10 mouse cellular contexts compared by ENCODE assay signal in genomic region chr1:118935518-118935917, GRCm38 (mm10).
DNase-seq lines count a peak whose midpoint lies in the region; ATAC-seq and TF ChIP-seq lines count a peak whose summit lies in the region.
"Had no signal": no experiment of that assay in that cellular context is flagged by ENCODE, and none has a peak within 500 bp of the region (broad histone marks: within the 10 kb centered on the region; RNA-seq: fewer than 3 reads in every experiment).

No protein-coding gene starts in this region.

- peak overlapping the region; percentile 46; the same call in 1 of the 2 replicates for H3K27ac ChIP-seq in heart, embryonic 16.5 days (ENCODE audit: low read length)
- H3K27ac ChIP-seq in heart, adult 2 months, result no peak overlapping the region
- H3K27ac ChIP-seq in midbrain, embryonic 10.5 days (replicated peaks), result peak overlapping the region; percentile 52; the same call in 1 of the 2 replicates
- H3K27ac ChIP-seq in midbrain, embryonic 11.5 days (ENCODE audit: low read depth, low read length), result no peak overlapping the region
- peak overlapping the region; percentile 28; the same call in 1 of the 2 replicates for H3K27ac ChIP-seq in embryonic fibroblast, embryonic 13.5 days (ENCODE audit: insufficient read depth, low read length)
- H3K27ac ChIP-seq in stomach, embryonic 15.5 days, result peak overlapping the region; percentile 77
- H3K27ac ChIP-seq: liver, embryonic 12.5 days had no signal

- H3K4me3 ChIP-seq in heart, embryonic 16.5 days (ENCODE audit: low read length), result no peak overlapping the region
- no peak overlapping the region for H3K4me3 ChIP-seq in heart, adult 2 months
- no peak overlapping the region for H3K4me3 ChIP-seq in midbrain, embryonic 10.5 days
- H3K4me3 ChIP-seq in midbrain, embryonic 11.5 days (ENCODE audit: low read depth, low read length), result no peak overlapping the region
- H3K4me3 ChIP-seq in embryonic fibroblast, embryonic 13.5 days (ENCODE audit: insufficient read depth, low read length), result no peak overlapping the region
- H3K4me3 ChIP-seq in stomach, embryonic 15.5 days (replicated peaks), result no peak overlapping the region
- H3K4me3 ChIP-seq: liver, embryonic 12.5 days had no signal

- TF ChIP-seq CTCF in heart, adult 2 months (IDR thresholded peaks at IDR 0.05), result no peak
- TF ChIP-seq CTCF in embryonic fibroblast, embryonic 13.5 days (IDR thresholded peaks at IDR 0.05; ENCODE audit: borderline replicate concordance, insufficient read depth, low read length), result no peak

- H3K27me3 ChIP-seq in heart, embryonic 16.5 days (ENCODE audit: control insufficient read depth, insufficient read depth, low read length), result no peaks in the 10 kb centered on the region
- no peaks in the 10 kb centered on the region for H3K27me3 ChIP-seq in heart, adult 2 months (ENCODE audit: control insufficient read depth, insufficient read depth, low read length)
- no peaks in the 10 kb centered on the region for H3K27me3 ChIP-seq in midbrain, embryonic 10.5 days (ENCODE audit: low read depth, poor library complexity, severe bottlenecking)
- no peaks in the 10 kb centered on the region for H3K27me3 ChIP-seq in midbrain, embryonic 11.5 days (ENCODE audit: control insufficient read depth, insufficient read depth, low read length)
- H3K27me3 ChIP-seq in stomach, embryonic 15.5 days (replicated peaks), result no peaks in the 10 kb centered on the region
- H3K27me3 ChIP-seq: liver, embryonic 12.5 days had no signal

- intact Hi-C loops in heart, adult 2 months (cut with DNase I), result no loop called here

- no peaks in the 10 kb centered on the region for H3K9me3 ChIP-seq in heart, embryonic 16.5 days (replicated peaks; ENCODE audit: control insufficient read depth, low read length)
- no peaks in the 10 kb centered on the region for H3K9me3 ChIP-seq in midbrain, embryonic 10.5 days (replicated peaks)
- H3K9me3 ChIP-seq in midbrain, embryonic 11.5 days (ENCODE audit: control insufficient read depth, low read length), result no peaks in the 10 kb centered on the region
- H3K9me3 ChIP-seq in stomach, embryonic 15.5 days, result no peaks in the 10 kb centered on the region
- H3K9me3 ChIP-seq: liver, embryonic 12.5 days had no signal

- H3K4me2 ChIP-seq in heart, embryonic 16.5 days (ENCODE audit: low read depth, low read length), result no peak overlapping the region
- H3K4me2 ChIP-seq in midbrain, embryonic 11.5 days, result no peak overlapping the region
- no peak overlapping the region for H3K4me2 ChIP-seq in stomach, embryonic 15.5 days
- H3K4me2 ChIP-seq: liver, embryonic 12.5 days had no signal

- H3K4me1 ChIP-seq in heart, embryonic 16.5 days (ENCODE audit: control insufficient read depth, insufficient read depth, low read length), result peaks cover 9% of the 10 kb centered on the region
- no peaks in the 10 kb centered on the region; the same call in 1 of the 2 replicates for H3K4me1 ChIP-seq in heart, adult 2 months (ENCODE audit: control insufficient read depth, insufficient read depth, low read length)
- peaks cover 43% of the 10 kb centered on the region for H3K4me1 ChIP-seq in midbrain, embryonic 10.5 days
- peaks cover 8% of the 10 kb centered on the region; the same call in 1 of the 2 replicates for H3K4me1 ChIP-seq in midbrain, embryonic 11.5 days (ENCODE audit: control insufficient read depth, insufficient read depth, low read length)
- H3K4me1 ChIP-seq in embryonic fibroblast, embryonic 13.5 days (ENCODE audit: control insufficient read depth, insufficient read depth, low read length), result peaks cover 7% of the 10 kb centered on the region; the same call in 1 of the 2 replicates
- peaks cover 6% of the 10 kb centered on the region for H3K4me1 ChIP-seq in stomach, embryonic 15.5 days
- H3K4me1 ChIP-seq: liver, embryonic 12.5 days had no signal

- DNase-seq in heart, adult 2 months, result no peak
- no peak for DNase-seq in midbrain, embryonic 10.5 days (ENCODE audit: low spot score)
- no peak for DNase-seq in midbrain, embryonic 11.5 days (ENCODE audit: low spot score, missing footprints)
- DNase-seq in adrenal gland, postnatal 4 days (ENCODE audit: low spot score in 2 of 2), result no peak
- DNase-seq: gastrocnemius, postnatal 36 days; thymus, postnatal 14 days had no signal

- H3K79me2 ChIP-seq in heart, adult 2 months (replicated peaks; ENCODE audit: control insufficient read depth, insufficient read depth, low read length), result no peaks in the 10 kb centered on the region

- no peak for TF ChIP-seq POLR2A in heart, adult 2 months (IDR thresholded peaks at IDR 0.05; ENCODE audit: insufficient read depth, low read depth, low read length)
- TF ChIP-seq POLR2A in embryonic fibroblast, embryonic 13.5 days (IDR thresholded peaks at IDR 0.05; ENCODE audit: low read depth, low read length), result no peak

- H3K36me3 ChIP-seq in heart, embryonic 16.5 days (ENCODE audit: control insufficient read depth, insufficient read depth), result no peaks in the 10 kb centered on the region
- H3K36me3 ChIP-seq in heart, adult 2 months (ENCODE audit: control insufficient read depth, insufficient read depth, low read length), result no peaks in the 10 kb centered on the region
- H3K36me3 ChIP-seq in midbrain, embryonic 10.5 days, result peaks cover 3% of the 10 kb centered on the region; the same call in 1 of the 2 replicates
- no peaks in the 10 kb centered on the region for H3K36me3 ChIP-seq in midbrain, embryonic 11.5 days (ENCODE audit: control insufficient read depth, insufficient read depth, low read length)
- no peaks in the 10 kb centered on the region for H3K36me3 ChIP-seq in stomach, embryonic 15.5 days
- H3K36me3 ChIP-seq: liver, embryonic 12.5 days had no signal

- ATAC-seq in heart, embryonic 16.5 days (replicated peaks; ENCODE audit: extremely low read depth, insufficient read depth, low FRiP score), result no peak
- ATAC-seq in midbrain, embryonic 11.5 days (ENCODE audit: low FRiP score), result no peak
- ATAC-seq in stomach, embryonic 15.5 days (ENCODE audit: insufficient read depth, low FRiP score, low read depth), result no peak
- ATAC-seq: liver, embryonic 12.5 days had no signal

- no peak for TF ChIP-seq EP300 in heart, adult 2 months (IDR thresholded peaks at IDR 0.05; ENCODE audit: insufficient read depth, low read depth, low read length)

- WGBS in heart, embryonic 16.5 days, result 53% methylated on average over 6 of the region's 6 CpGs
- WGBS in heart, adult 2 months, result 46% methylated on average over 6 of the region's 6 CpGs
- WGBS in midbrain, embryonic 10.5 days, result 68% methylated on average over 6 of the region's 6 CpGs
- WGBS in midbrain, embryonic 11.5 days, result 63% methylated on average over 6 of the region's 6 CpGs
- 48% methylated on average over 6 of the region's 6 CpGs for WGBS in stomach, embryonic 15.5 days

- no peak overlapping the region for H3K9ac ChIP-seq in heart, embryonic 16.5 days (ENCODE audit: low read length)
- no peak overlapping the region for H3K9ac ChIP-seq in heart, adult 2 months (ENCODE audit: low read depth, low read length)
- H3K9ac ChIP-seq in midbrain, embryonic 11.5 days (ENCODE audit: low read length), result no peak overlapping the region
- no peak overlapping the region for H3K9ac ChIP-seq in stomach, embryonic 15.5 days
- H3K9ac ChIP-seq: liver, embryonic 12.5 days had no signal

Comparison
In these comparisons a context has a peak if more than half of its experiments do, and no peak if none do; other contexts are left out.
1. H3K27ac ChIP-seq: peak in heart, embryonic 16.5 days (single experiment), midbrain, embryonic 10.5 days (single experiment), embryonic fibroblast, embryonic 13.5 days (single experiment) and stomach, embryonic 15.5 days (single experiment); none in heart, adult 2 months (single experiment) and midbrain, embryonic 11.5 days (single experiment).